Mouse (Mus musculus) natural killer cell, adult 2 months (primary cell): ENCODE data around the gene Mip.
"Not testable (repeated sequence)": the region's sequence is repeated elsewhere in the genome, so short reads cannot be mapped to it uniquely, and the experiment has no call there.

ENCODE experiments used
- DNase-seq, 2 experiments: peaks; one replicate each; pipeline ENCODE4 v3.0.0; 2022; ENCODE audit warnings: low spot score in 2 of 2

Mip gene

DNA sequence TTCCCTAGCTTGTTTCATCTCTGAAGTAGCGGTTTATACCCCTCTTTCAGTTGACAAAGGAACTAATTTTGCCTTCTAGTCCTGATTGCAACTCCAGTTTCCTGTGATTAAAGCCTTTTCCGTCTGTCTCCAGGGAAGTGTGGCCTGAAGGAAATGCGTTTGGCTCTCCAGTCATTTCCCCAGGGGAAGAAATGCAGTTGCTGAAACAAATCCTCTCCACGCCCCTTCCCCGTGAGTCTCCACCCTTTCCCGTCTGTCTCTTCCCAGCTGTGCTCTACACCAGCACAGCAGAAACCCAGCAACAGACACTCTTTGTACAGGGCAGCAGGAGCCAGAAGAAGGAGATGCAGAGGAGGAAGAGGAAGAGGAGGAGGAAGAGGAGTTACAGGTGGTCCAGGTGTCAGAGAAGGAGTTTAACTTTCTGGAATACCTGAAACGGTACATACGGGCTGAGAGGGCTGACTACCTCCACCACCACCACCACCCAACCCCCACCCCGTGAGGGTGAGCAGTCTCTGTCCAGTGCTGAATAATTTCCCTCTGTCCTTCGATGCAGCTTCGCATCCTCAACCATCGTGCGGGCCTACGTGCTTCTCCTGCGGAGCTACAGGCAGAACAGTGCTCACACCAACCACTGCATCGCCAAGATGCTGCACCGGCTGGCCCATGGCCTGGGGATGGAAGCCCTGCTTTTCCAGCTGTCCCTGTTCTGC lies 21.5 kb downstream of the Mip start:
- no peak for DNase-seq

DNA sequence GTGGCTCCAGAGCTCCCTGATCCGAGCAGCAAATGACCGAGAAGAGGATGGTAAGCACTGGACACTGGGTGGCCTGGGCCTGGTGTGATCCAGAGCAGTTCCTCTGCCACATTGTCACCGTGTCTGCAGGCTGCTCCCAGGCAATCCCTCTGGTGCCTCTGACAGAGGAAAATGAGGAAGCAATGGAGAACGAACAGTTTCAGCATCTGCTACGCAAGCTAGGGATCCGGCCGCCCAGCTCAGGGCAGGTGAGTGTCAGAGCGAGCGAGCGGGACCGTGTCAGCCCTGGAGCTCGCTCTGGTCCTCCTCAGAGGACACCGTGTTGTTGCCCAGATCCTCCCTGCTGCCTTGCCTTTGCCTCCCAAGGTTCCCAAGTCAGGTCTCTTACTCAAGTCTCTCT lies 24.9 kb downstream of the Mip start:
- DNase-seq, result no peak

DNA sequence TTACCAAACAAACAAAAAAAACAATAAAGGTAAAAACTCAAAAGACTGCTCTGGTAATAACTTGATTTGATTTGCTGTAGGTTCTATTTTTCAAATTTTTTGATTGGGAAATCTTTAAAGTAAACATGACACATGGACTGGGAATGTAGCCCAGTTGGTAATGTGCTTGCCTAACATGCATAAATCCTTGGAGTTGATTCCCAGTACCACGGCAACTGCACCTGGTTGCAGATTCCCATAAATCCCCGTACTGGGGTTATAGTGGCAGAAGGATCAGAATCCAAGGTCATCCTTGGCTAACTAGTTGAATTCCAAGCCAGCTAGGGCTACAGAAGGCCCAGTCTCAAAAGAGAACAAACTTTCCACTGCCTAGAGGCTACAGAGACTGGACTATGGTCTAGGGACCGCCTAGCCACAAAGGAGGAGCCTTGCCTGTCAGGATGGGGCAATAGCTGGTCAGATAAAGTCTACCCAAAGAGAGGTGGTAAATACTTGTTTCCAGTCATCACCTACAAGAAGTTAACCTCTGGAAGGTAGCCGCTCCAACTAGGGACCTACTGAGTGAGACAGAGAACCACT lies 28.1 kb downstream of the Mip start, which contains the start of gene Apon:
Gene Apon, plus strand, starts transcription at position 420 of the 579 bp plus-strand sequence.
- DNase-seq, result no peak

DNA sequence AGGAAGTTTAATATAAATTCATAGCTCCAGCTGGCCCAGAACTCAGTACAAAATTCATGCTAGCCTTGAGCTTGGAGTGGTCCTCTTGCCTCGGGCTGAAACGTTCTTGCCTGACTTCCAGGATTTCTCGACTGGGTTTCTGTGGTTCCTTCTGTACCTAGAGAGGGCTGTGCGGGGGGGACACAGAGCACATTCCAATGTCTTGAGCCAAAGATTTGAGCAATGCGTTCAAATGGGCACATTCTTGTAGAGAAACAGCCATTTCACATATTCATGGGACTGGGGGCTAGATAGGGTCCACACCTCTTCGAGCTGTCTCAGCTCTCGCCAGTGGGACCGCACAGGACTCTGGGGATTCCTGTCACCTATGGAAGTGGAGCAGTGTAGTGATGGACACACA lies 30.3 kb downstream of the Mip start:
- no peak for DNase-seq

DNA sequence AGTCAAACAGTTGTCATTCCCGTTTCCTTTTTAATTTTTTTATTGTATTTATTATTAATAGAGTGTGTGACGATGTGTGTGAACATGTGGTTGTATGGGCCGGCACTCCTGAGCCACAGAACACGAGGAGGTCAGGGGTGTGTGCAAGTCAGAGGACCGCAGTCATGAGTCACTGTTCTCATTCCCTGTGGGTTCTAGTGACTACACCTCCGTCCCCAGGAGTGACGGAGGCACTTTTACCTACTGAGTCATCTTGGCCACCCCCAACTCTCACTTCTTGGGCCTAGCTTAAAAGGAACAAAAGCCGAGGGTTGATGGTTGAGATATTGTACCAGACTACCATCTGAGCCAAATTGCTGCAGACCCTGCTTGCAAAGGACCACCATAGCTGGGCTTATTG lies 30.7 kb downstream of the Mip start:
- DNase-seq, result no peak

DNA sequence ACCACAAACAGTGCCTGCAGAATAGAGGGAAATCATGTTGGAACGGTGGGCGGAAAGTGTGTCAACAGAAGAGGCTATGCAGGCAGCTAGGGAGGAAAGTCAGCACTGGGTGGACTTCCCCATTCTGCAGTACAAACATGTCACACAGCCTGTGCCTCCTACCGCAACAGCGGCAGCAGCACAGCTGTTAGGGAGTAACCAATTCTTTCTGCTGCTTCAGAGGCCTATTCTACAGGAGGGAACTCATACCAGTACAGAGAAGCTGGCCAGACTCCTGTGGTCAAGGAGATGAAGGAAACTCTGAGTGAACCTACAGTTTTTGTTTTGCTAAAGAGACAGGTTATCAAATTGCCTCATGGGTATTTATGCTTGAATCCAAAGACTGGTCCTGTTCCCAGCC lies 33.3 kb downstream of the Mip start:
- DNase-seq, result peak in 1 of 2 experiments; percentile 24

DNA sequence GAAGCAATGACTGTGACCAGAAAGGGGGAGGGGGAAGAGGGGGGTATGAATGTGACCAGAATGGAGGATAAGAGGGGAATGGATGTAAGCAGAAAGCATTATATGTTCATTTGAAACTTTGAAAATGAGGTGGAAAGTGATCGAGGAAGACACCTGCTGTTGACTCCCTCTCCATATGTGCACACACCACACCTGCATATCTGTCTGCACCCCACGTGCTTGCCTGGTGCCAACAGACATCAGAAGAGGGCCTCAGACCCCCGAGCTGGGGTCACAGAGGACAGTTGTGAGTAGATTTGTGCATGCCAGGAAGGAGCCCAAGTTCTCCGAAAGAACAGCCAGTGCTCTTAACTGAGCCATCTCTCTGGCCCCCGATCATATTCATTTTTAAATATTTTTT lies 34.3 kb downstream of the Mip start:
- no peak for DNase-seq

DNA sequence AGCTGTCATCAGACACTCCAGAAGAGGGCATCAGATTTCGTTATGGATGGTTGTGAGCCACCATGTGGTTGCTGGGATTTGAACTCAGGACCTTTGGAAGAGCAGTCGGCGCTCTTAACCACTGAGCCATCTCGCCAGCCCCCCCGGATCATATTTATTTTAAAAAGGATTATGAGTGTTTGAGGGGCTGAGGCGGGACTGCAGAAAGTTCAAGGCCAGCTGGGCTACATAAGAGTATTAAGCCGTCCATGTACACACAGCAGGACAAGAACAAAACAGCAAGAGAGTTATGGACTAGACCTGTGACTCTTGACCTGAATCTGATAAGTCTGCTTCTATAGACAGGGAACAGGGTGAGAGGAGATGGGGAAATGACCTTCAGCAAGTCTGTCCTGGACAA lies 34.7 kb downstream of the Mip start:
- not testable (repeated sequence) for DNase-seq

DNA sequence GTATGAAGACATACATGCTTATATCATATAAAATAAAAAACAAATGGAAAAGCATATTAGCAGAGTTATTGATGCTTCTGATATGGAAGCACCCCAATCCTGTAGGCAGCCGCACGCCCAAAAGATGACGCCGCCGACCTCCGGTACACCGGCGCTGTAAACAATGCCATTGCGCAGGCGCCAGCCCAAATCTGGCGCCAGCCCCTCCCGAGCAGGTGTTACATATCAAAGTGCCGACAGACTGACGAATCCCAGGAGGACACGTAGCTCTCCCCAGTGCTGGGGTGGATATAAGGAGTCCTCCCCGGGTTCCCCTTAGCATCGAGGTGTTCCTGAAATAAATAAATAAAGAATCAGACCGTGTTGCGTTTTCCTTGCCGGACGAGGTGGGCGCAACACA lies 36.7 kb downstream of the Mip start:
- DNase-seq, result no peak

DNA sequence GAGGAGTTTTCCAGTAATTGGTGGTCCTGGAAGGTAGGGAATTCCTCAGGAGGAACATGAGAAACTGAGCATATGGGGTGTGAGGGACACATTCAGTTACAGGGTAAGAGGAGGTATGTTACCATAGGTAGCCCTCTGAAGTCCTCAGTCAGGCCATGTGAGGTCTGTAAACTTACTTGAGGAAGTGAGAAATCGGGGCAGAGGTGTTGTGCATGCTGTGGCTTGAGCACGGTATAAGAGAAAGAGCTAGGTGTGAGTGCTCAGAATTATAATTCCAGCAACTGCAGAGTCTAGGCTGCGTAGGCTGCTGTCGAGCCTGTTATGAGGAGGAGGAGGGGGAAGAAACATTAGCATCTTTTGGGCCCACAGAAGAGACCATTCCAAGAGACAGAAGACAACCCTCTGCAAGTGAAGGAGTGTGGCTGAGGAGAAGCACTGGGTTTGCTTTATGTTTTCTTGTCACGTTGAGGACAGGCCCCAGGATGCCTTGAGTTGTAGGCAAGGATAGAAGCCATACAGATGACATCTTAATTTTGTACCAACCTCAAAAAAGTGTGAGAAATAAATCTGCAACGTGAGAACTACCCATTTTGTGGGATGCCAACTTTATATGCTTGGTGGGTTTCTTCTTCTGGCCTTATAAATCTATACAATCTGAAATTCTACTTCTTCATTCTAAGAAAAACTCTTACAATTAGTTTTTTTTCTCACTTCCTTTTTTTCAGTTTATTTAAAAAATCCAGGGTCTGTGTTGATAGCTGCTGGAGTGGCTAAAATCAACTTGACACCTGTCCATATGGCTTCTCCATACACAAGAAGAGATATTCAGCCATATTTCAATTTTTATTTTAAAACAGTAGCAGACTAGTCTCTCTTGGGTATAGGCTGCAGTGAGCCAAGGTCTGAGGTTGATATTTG lies 38.0 kb downstream of the Mip start:
- peak in 1 of 2 experiments; percentile 20 for DNase-seq

DNA sequence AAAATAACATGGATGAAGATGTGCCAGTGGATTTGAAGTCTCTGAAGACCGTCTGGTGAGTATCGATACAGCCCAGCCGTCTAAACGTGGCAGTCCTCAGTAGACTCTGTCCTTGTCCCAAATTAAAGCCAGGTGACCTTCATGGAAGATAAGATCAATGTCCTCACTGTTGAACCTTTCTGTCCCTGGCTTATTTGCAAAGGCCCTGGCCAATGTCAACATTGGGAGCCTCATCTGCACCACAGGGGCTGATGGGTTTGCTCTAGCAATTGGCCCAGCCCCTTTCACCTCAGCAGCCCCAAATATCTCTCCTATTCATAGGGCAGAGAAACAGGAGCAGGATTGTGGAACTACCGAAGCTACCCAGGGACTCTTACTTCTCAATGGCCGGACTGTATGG lies 42.7 kb downstream of the Mip start, which contains the start of gene Apof:
Gene Apof, plus strand, starts transcription at position 301 of the 400 bp plus-strand sequence.
- DNase-seq, result no peak

DNA sequence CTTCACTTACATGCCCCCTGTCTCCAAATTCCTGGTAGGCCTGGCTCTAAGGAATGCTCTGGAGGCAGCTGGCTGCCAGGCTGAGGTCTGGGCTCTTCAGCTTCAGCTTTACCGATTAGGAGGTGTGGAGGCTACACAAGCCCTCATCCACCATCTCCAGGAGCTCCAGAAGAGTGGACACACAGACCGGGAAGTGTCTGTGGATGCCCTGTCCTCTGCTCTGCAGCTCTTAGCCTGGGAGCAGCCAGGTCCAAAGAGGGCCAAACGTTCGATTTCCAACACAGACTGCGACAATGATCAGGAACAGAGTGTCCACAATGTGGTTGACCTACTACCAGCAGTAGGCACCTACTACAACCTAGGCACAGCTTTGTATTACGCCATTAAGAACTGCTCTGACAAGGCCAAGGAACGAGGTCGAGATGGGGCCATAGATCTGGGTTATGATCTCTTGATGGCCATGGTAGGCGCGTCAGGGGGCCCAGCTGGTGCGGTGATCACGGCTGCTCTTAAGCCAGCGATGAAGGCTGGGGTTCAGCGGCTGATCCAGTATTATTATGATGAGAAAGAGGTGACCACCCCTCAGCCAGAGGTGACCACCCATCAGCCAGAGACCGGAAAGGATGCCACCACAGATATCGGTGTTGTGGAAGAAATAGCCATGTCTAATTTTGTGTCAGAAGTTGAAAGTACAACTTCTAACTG lies 43.7 kb downstream of the Mip start:
- no peak for DNase-seq

DNA sequence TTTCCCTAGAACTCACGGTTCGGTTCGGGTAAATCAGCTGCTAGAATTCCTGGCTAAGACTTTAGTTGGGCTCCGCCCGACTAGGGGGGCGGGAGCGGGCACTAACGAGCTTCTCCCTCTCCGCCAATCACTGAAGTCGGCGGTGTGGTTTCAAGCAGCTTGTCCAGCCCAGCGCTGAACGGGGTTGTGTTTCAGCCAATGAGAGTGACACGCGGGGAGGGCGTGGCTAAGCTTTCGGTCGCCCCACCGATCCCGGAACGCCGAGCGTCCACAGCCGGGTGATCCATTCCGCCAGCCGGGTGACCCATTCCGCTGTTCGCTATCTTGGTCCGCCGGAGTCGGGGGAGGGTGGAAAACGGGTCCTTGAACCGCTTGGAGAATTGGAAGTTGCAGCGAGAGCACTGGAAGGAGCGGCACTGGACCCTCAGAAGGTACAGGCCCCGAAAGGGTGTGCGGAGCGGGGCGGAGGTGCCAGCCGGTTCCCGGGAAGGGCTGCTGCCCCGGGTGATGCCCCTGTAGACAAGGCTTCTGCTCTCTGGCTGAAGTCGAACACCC lies 44.7 kb downstream of the Mip start, which contains the start of gene Stat2:
Gene Stat2, plus strand, starts transcription at position 273 of the 555 bp plus-strand sequence.
- peak; percentile 90 to 92 for DNase-seq

DNA sequence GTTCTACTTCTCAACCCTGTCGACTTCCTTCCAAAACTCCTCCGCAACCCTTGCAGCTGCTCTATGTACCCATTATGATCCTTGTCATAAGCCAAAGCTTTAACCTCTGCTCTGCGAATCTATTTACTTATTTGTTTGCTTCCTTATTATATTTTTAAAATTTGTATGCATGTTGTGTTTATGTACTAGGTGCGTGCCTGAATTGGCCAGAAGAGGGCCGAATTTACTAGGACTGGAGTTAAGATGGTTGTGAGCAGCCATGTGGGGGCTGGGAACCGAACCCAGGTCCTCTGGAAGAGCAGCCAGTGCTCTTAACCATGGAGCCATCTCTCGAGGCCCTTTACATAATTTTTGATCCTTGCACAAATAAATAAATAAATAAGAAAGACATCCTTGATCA lies 45.2 kb downstream of the Mip start:
- no peak for DNase-seq

DNA sequence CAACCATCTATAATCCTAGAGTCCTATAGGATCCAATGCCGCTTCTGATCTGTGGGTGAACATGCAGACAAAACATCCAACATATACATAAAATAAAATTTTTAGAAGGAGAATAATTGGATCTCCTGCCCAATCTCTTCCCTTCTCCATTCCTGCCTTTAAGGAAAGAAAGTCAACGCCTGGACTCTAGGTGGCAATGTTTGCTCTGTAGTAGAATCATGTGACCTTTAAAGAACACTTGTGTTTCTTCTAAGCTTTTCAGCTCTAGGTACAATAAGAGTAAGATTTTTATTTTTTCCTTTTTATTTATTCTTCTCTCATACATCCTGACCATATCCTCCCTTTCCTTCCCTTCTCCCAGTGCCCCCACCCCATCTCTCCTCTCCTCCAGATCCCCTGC lies 46.2 kb downstream of the Mip start:
- no peak for DNase-seq

DNA sequence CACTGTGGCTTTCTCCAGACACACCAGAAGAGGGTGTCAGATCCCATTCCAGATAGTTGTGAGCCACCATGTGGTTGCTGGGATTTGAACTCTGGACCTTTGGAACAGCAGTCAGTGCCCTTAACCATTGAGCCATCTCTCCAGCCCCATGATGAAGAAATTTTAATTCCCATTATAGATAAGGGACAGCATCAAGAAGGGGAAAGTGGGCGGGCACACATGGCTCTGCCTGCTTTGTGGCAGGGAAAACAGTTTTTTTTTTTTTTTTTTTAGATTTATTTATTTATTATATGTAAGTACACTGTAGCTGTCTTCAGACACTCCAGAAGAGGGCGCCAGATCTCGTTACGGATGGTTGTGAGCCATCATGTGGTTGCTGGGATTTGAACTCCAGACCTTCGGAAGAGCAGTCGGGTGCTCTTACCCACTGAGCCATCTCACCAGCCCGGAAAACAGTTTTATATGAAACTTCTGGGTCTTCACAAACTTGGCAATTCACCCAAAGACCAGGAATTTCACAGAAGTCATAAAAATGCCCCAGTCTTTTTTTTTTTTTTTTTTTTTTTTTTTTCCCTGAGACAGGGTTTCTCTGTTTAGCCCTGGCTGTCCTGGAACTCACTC lies 47.3 kb downstream of the Mip start:
- DNase-seq, result not testable (repeated sequence)

DNA sequence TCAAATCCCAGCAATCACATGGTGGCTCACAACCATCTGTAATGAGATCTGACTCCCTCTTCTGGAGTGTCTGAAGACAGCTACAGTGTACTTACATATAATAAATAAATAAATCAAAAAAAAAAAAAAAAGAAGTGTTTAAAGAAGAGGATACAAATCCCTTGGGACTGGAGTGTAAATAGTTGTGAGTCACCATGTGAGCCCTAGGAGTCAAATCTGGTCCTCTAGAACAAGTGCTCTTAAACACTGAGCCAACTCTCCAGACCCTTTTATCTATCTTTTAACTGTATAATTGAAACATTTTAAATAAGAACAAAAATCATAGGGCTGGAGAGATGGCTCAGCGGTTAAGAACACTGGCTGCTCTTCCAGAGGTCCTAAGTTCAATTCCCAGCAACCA lies 49.7 kb downstream of the Mip start:
- DNase-seq, result not testable (repeated sequence)

DNA sequence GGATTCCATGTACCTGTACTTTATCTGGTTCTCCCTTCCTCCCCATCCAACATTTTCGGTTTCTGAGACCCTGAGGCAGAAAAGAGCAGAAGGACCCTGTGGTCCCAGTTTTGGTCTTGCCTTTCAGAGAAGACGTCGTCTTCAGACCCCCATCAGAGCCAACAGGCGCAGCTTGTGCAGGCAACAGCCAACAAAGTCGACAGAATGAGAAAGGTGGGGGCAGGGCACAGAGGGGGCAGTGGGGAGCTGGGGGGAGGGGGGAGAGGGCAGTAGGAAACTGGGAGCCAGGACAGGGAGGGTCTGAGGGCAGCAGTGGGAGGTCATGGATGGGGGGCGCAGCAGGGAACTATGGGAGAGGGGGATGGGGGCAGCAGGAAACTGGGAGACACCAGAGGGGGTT lies 52.5 kb downstream of the Mip start:
- DNase-seq, result no peak

DNA sequence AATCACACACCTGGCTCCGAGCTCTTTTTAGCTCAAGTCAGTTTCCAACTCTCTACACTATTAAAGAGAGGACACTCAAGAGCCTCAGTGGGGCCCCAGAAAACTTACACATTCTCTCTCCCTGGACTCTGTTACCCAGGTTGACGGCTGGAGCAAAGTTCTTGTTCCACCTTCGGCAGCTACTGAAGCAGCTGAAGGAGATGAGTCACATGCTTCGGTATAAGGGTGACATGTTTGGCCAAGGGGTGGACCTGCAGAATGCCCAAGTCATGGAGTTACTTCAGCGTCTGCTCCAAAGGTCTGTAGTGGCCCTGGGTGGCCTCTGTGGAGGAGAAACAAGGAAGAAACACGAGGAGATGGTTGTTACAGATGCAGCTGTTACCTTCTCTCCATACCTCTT lies 55.3 kb downstream of the Mip start:
- no peak for DNase-seq
